Mouse (Mus musculus) G1E-ER4 (cell line): Measurements from ENCODE around the gene Fam118b. TPM values are rescaled to one million over a fixed set of nuclear protein-coding genes. Genes with fewer than 3 reads are reported as not detected.

Source experiments
- GATA1 ChIP-seq: IDR thresholded peaks from one replicate; pipeline ENCODE4 v1.8.0; 2012; ENCODE audit warnings: low read length, inconsistent platforms
- polyA plus RNA-seq: library from polyadenylated mRNA; stranded (reverse); fragments of >175 nt; gene quantifications from 2 replicates; pipeline ENCODE4 v1.2.3, GENCODE M21; 2012

The Fam118b gene
- polyA plus RNA-seq, 1 experiment: 2.3 TPM

DNA sequence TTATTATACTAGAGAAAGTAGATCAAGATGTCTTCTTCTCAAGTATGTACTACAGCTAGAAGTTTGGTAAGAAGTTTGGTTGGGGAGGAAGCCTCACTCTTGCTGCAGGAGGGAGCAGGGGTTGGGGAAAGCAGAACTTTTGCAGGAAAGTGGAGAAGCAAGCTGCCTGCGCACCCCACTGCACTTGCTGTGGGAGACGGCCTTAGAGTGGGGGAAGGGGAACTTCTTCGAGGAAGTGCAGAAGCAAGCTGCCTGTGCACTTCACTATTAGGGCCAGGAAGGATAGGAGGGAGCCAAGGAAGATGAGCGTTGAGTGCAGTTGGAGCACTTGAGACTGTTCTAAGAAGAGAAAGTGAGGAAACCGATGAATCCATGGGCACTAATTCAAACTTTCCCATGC lies 84.2 kb downstream of the Fam118b start:
- TF ChIP-seq GATA1: no peak

DNA sequence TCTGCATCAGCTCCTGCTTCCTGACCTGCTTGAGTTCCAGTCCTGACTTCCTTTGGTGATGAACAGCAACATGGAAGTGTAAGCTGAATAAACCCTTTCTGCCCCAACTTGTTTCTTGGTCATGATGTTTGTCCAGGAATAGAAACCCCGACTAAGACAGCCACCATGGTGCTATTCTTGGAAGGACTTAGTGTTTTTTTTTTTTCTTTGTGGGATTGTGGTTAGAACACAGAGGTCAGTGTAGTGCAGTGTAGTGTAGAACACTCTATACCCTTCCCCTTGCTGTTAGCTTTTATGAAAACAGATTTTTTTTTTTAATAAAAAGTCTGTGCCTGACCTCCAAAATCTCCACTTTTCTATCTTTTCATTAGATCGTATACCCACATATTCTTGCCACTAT lies 84.8 kb downstream of the Fam118b start:
- no peak for TF ChIP-seq GATA1

- TF ChIP-seq GATA1: no peak
These were observed 91.4 kb downstream of the Fam118b start for GRCm38 (mm10) chr9:35176124-35176659.

GRCm38 (mm10) chr9:35175251-35176123 lies 92.1 kb downstream of the Fam118b start, which contains the start of gene Dcps:
TSS of gene Dcps (minus strand) at chr9:35176061.
- TF ChIP-seq GATA1: no peak

DNA sequence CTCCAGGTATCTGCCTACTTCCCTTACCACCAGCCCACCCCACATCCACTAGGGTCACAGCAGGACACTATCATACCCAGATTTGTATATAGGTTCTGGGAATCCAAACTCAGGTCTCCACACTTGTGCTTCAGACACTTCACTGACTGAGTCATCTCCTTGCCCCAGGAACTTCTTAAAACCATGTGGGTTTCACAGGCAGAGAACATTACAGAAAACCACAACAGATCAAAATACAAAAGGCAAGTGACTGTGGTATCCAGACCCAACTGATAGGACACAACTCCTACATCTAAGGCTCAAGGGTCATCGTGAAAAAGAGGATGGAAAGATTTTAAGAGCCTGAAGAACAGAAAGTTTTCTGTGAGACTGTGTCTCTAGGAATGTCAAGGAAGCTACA lies 94.3 kb downstream of the Fam118b start:
- no peak for TF ChIP-seq GATA1

- no peak for TF ChIP-seq GATA1
These were observed 97.5 kb downstream of the Fam118b start for GRCm38 (mm10) chr9:35170071-35170470.

Other genes with a start within 250 kb of the Fam118b start
- gene St3gal4, start 148.5 kb downstream of the Fam118b start, polyA plus RNA-seq: 32.5 and 46.5 TPM in 2 replicates
- gene Dcps, start 91.7 kb downstream of the Fam118b start, polyA plus RNA-seq: 83.2 and 112 TPM in 2 replicates
- gene Srpr, start 67.6 kb downstream of the Fam118b start, polyA plus RNA-seq: 4.6 and 4.8 TPM in 2 replicates
- gene Tirap, start 67.5 kb downstream of the Fam118b start, polyA plus RNA-seq: 6.0 and 7.2 TPM in 2 replicates
- 9.0 and 16.6 TPM in 2 replicates for gene Foxred1, start 56.8 kb downstream of the Fam118b start, polyA plus RNA-seq
- 1.1 and 3.2 TPM in 2 replicates for gene Rpusd4, start 60 bp upstream of the Fam118b start, polyA plus RNA-seq
- 0.03 TPM in 1 of 2 replicates, not detected in the other for gene Cdon, start 153.3 kb upstream of the Fam118b start, polyA plus RNA-seq